Mouse (Mus musculus) kidney, postnatal 25 days (tissue): ENCODE measurements around the gene Prtg.

Source experiments
- DNase-seq, 2 experiments: peaks; one replicate each; pipeline ENCODE4 v3.0.0; 2021; ENCODE audit warnings: mixed read lengths in 2 of 2

Prtg gene

GRCm38 (mm10) chr9:72806731-72807419 is at the start of gene Prtg:
Prtg (plus strand) TSS chr9:72806874.
- DNase-seq = peak; percentile 17 to 48

DNA sequence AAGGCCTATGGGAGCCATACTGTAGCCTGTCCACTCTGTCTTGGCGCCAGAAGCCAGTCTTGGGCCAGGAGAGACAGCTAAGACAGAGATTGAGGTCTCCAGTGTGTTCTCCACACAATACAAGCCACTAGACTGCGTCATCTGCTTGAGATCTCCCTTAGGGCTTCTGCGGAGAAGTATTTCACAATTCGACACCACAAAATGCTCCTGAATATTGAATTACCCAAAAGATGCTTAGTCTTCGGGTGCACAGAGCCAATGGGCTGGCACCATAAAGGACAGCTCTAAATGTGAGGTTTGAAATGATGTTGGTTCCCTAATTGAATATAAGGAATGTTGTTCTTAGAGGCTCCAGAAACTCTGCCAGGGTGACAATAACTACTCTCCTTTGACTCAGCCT is 49.5 kb upstream of the Prtg start:
- DNase-seq = no peak

DNA sequence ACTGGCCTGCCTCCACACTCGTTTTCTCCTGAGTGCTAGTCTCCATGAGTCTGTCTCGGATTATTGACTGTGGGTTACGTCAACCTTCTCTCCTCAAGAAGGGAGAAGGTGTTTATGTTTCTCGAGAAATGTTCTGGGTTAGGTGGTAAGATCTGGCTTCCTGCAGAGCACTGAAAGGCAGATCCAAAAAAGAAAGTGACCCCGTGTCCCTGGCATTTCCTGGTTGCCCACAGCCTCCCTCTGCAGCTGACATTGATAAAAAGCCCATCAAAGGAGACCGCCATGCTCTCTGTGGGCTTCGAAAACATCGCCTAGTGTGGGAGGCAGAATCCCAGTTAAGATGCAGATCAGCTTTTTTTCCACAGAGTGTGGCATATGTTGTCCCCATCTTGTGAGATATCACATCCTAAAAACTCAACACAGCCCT is 48.0 kb upstream of the Prtg start:
- no peak for DNase-seq

GRCm38 (mm10) chr9:72763050-72763718 is 43.5 kb upstream of the Prtg start:
- no peak for DNase-seq

GRCm38 (mm10) chr9:72766789-72767349 is 39.8 kb upstream of the Prtg start:
- peak; percentile 83 to 94 for DNase-seq

DNA sequence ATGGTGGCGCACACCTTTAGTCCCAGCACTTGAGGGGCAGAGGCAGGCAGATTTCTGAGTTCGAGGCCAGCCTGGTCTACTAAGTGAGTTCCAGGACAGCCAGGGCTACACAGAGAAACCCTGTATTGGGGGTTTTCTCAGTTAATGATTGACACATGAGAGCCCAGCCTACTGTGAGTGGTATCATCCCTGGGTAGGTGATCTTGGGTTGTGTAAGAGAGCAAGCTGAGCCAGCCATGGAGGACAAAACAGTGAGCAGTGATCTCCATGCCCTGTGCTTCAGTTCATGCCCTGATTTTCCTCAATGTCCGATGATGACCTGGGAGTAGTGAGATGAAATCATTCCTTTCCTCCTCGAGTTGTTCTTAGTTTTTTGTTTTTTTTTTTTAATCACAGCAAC is 31.7 kb upstream of the Prtg start:
- no peak for DNase-seq

GRCm38 (mm10) chr9:72779004-72779403 is 27.7 kb upstream of the Prtg start:
- no peak for DNase-seq

DNA sequence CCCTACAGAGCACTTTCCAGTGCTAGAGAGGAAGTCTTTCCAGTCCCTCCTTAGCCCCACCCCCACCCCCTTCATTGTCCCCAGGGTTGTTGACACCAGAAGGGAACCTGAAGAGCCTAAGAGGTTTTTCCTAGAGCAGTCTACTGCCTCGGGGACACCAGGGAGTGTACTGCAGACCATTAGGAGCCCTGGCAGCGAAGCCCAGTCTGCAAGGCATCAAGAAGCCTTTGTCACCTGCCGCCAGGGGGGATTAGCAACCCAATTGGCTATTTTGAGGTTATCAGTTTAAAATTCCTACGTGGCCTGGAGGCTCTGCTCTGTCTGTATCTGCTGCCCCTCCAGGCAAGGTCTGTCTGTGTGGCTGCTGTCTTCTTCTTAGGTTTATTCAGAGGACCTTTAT is 26.9 kb upstream of the Prtg start:
- no peak for DNase-seq

- no peak for DNase-seq
Measured at GRCm38 (mm10) chr9:72780694-72781093, 26.0 kb upstream of the Prtg start.

DNA sequence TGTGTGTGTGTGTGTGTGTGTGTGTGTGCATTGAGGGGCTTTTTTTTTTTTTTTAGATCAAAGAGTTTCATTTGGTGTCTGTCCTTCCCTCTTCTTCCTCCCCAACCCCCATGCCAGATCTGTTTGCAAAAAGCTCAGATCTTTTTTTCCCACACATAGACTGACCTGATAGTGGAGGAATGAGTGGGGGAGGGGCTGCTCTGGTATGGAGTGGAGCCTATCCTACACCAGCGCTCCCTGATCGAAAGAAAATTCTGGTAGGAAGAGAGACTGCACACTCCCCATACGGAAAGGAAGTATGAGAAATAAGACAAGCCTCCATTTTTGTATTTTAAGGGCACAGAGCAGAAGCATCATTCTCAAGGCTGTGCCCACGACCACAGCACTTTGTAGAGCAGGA is 25.2 kb upstream of the Prtg start:
- no peak for DNase-seq

- no peak for DNase-seq
Measured at GRCm38 (mm10) chr9:72782121-72782520, 24.6 kb upstream of the Prtg start.

DNA sequence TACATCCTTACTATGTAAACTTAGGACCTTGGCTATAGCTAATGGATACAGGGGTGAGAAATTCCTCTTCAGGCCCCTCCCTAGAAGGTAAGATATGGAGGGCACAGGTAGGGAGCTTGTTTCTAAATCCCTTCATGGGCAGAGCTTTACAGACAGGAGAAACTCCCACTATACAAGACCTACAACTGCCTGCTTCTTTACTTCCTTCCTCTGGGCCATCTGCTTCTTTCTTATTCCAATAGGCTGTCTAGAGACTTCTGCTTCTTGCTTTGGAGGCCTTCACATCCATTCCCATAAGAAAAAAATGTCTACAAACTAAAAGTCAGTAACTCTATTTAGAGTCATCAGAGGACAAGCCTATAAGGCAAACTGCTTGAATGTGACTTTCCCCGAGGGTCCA is 18.9 kb upstream of the Prtg start:
- DNase-seq = no peak

- no peak for DNase-seq
Measured at GRCm38 (mm10) chr9:72790530-72791212, 16.0 kb upstream of the Prtg start.

DNA sequence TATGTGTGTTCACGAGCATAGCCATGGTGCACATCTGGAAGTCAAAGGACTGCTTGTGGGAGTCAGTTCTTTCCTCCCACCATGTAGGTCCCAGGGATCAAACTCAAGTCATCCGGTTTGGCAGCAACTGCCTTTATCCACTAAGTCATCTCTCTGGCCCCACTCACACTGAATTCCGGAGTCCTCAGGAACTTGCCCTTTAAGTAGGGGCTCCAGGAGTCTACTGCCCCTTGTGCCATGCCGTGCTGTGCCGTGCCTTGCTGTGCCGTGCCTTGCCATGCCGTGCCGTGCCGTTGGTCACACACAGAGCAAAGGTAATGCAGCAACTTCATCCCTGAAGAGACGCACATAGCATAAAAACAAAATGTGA is 15.5 kb upstream of the Prtg start:
- DNase-seq = peak in 1 of 2 experiments; percentile 18

DNA sequence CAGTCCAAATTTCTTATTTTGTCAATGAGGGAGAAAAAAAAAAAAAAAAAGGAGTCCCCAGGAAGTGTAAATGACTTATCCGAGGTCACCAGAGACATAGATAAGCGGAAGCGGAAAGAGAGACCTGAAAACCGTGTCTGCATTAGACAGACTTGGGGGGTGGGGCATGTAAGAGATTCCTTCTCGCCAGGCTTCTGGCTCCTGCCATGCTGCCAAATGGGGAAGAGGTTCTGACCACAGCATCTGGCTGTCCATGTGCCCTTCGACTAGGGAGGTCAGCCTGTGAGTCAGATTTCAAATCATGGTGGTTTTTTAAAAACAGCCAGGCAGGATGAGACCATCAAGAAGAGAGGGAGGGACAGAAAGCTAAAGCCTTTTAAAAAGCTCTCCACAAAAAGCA is 15.0 kb upstream of the Prtg start:
- peak; percentile 21 to 48 for DNase-seq

DNA sequence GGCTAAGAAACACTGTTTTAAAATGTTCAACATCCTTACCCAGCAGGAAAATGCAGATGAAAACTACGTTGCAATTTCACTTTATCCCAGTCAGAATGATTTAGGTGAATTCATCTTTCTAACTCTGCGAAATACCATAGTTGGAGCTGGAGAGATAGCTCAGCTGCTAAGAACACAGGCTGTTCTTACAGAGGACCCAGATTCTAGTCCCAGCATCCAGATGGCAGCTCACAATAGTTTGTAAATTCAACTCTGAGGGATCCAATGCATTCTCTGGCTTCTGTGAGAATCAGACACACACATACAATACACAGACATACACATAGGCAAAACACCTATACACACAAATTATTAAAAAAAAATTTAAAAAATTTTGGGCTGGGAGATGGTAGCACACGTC is 11.4 kb upstream of the Prtg start:
- no peak for DNase-seq

GRCm38 (mm10) chr9:72797136-72797621 is 9.5 kb upstream of the Prtg start:
- peak; percentile 23 to 37 for DNase-seq

- no peak for DNase-seq
Measured at GRCm38 (mm10) chr9:72803280-72803679, 3.4 kb upstream of the Prtg start.

GRCm38 (mm10) chr9:72806146-72806545 is 528 bp upstream of the Prtg start:
- no peak for DNase-seq

GRCm38 (mm10) chr9:72807420-72808005 is 839 bp downstream of the Prtg start:
- DNase-seq = peak; percentile 41 to 52

GRCm38 (mm10) chr9:72808176-72808575 is 1.5 kb downstream of the Prtg start:
- DNase-seq = no peak

- no peak for DNase-seq
Measured at GRCm38 (mm10) chr9:72808586-72808985, 1.9 kb downstream of the Prtg start.

DNA sequence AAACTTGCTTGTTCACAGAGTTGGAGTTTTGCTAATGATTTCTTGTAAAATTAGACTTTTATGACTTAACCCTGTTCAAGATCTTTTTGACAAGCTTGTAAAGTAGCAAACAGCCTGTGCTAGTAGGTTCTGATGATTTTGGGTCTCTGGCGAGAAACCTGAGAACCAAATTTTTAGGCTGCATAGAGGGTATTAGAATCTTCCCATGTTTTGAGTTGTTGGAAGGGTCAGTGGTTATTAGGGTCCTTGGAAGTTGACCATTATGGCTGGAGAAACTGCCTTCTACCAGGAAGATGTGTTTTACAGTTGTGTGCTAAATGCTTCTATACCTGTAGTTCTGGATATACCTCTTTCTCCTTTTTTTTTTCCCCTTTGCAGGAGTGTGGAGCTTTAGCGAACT is 2.4 kb downstream of the Prtg start:
- no peak for DNase-seq
